Mouse (Mus musculus) embryonic facial prominence, embryonic 11.5 days (tissue): ENCODE results near the gene Defb47. TPM values are rescaled to one million over a fixed set of nuclear protein-coding genes. Genes with fewer than 3 reads are reported as not detected.

Experiments
- ATAC-seq: fragments of 200-750 bp; cut with Nextera tagmentation; replicated peaks from 2 replicates; pipeline ENCODE4 v1.8.0; 2017; ENCODE audit warnings: low read depth; ENCODE audit not compliant: insufficient number of reproducible peaks, low FRiP score, low TSS enrichment
- DNase-seq: peaks from one replicate; pipeline ENCODE4 v3.0.0-alpha.2; 2015; ENCODE audit warnings: low spot score
- H3K27ac ChIP-seq: fragments of 300-500 bp; sonication (generic); replicated peaks from 2 replicates; pipeline ENCODE4 v1.5.1; 2014; ENCODE audit warnings: mild to moderate bottlenecking, low read depth, low read length, control low read depth
- H3K27me3 ChIP-seq: fragments of 300-500 bp; sonication (generic); 2 replicates; pipeline ENCODE4 v1.6.1; 2014; ENCODE audit warnings: mild to moderate bottlenecking, low read length, moderate library complexity, mixed read lengths; ENCODE audit not compliant: control insufficient read depth, insufficient read depth
- H3K36me3 ChIP-seq: fragments of 300-500 bp; sonication (generic); replicated peaks from 2 replicates; pipeline ENCODE4 v1.6.1; 2014; ENCODE audit warnings: low read depth, mild to moderate bottlenecking, low read length, moderate library complexity, mixed read lengths; ENCODE audit not compliant: control insufficient read depth, insufficient read depth
- H3K4me1 ChIP-seq: fragments of 300-500 bp; sonication (generic); 2 replicates; pipeline ENCODE4 v1.6.1; 2014; ENCODE audit warnings: low read length, mixed read lengths; ENCODE audit not compliant: control insufficient read depth, insufficient read depth
- H3K4me2 ChIP-seq: fragments of 300-500 bp; sonication (generic); 2 replicates; pipeline ENCODE4 v1.6.1; 2014; ENCODE audit warnings: low read depth, mild to moderate bottlenecking, control low read depth, low read length, moderate library complexity
- H3K4me3 ChIP-seq: fragments of 300-500 bp; sonication (generic); 2 replicates; pipeline ENCODE4 v1.5.1; 2014; ENCODE audit warnings: low read depth, low read length, control low read depth
- H3K9ac ChIP-seq: fragments of 300-500 bp; sonication (generic); replicated peaks from 2 replicates; pipeline ENCODE4 v1.6.1; 2014; ENCODE audit warnings: mild to moderate bottlenecking, control low read depth, low read length
- H3K9me3 ChIP-seq: fragments of 300-500 bp; sonication (generic); replicated peaks from 2 replicates; pipeline ENCODE4 v1.6.1; 2016; ENCODE audit warnings: mild to moderate bottlenecking, low read length, inconsistent platforms, mixed read lengths; ENCODE audit not compliant: control insufficient read depth
- WGBS: fragments of 180-500 bp; shearing (Covaris S2); extraction: QIAGEN DNeasy Blood & Tissue Kit; methylation state at CpG from one replicate; pipeline ENCODE4 v1.1.7; 2014; 5-methylcytosine and 5-hydroxymethylcytosine counted together
- polyA plus RNA-seq: library from polyadenylated mRNA; unstranded; fragments of >200 nt; fragmentation: Nextera tagmentation; extraction: Ambion mirVana; gene quantifications from 2 replicates; pipeline ENCODE4 v1.2.1, GENCODE M21; 2014

Defb47 gene
- polyA plus RNA-seq, 1 experiment from 2014 or later, result not detected

- 71% methylated on average over 3 of the region's 3 CpGs for WGBS
- Histone ChIP-seq H3K4me1 (no peaks in the 10 kb centered on the region), H3K27ac (no peak overlapping the region), H3K9ac (no peak overlapping the region), H3K9me3 (no peaks in the 10 kb centered on the region), H3K4me2 (no peak overlapping the region), H3K4me3 (no peak overlapping the region), H3K27me3 (no peaks in the 10 kb centered on the region), H3K36me3 (no peaks in the 10 kb centered on the region)
- no peak for DNase-seq
- ATAC-seq, result no peak
These were observed 6.6 kb upstream of the Defb47 start for GRCm38 (mm10) chr14:62991271-62991670.

GRCm38 (mm10) chr14:62991849-62992510 lies 5.9 kb upstream of the Defb47 start:
- DNase-seq (no peak), ATAC-seq (no peak)
- H3K27me3 ChIP-seq, result no peaks in the 10 kb centered on the region
- no peak overlapping the region for H3K4me2 ChIP-seq
- 67% methylated on average over 7 of the region's 7 CpGs for WGBS
- no peaks in the 10 kb centered on the region for H3K36me3 ChIP-seq
- H3K4me3 ChIP-seq, result no peak overlapping the region
- H3K9me3 ChIP-seq, result no peaks in the 10 kb centered on the region
- H3K9ac ChIP-seq, result no peak overlapping the region
- H3K4me1 ChIP-seq, result no peaks in the 10 kb centered on the region
- H3K27ac ChIP-seq, result no peak overlapping the region

- no peaks in the 10 kb centered on the region for H3K36me3 ChIP-seq
- H3K27ac ChIP-seq, result no peak overlapping the region
- 93% methylated on average over 4 of the region's 4 CpGs for WGBS
- H3K4me2 ChIP-seq, result no peak overlapping the region
- no peaks in the 10 kb centered on the region for H3K4me1 ChIP-seq
- H3K9me3 ChIP-seq, result no peaks in the 10 kb centered on the region
- H3K9ac ChIP-seq, result no peak overlapping the region
- DNase-seq, result no peak
- no peak overlapping the region for H3K4me3 ChIP-seq
- no peaks in the 10 kb centered on the region for H3K27me3 ChIP-seq
- ATAC-seq, result no peak
These were observed 1.1 kb downstream of the Defb47 start for GRCm38 (mm10) chr14:62998977-62999376.

- Histone ChIP-seq H3K27ac (no peak overlapping the region), H3K36me3 (no peaks in the 10 kb centered on the region), H3K9ac (no peak overlapping the region), H3K9me3 (no peaks in the 10 kb centered on the region), H3K27me3 (no peaks in the 10 kb centered on the region), H3K4me1 (no peaks in the 10 kb centered on the region), H3K4me3 (no peak overlapping the region), H3K4me2 (no peak overlapping the region)
- DNase-seq, result no peak
- 78% methylated on average over 2 of the region's 2 CpGs for WGBS
- no peak for ATAC-seq
These were observed 4.7 kb downstream of the Defb47 start for GRCm38 (mm10) chr14:63002588-63002987.

GRCm38 (mm10) chr14:63011471-63011870 lies 13.6 kb downstream of the Defb47 start, which contains the start of gene Defb43:
Defb43 (plus strand) TSS chr14:63011771.
- Histone ChIP-seq H3K4me2 (no peak within 1 kb of the TSS), H3K4me1 (no peaks in the 10 kb centered on the region), H3K36me3 (no peaks in the 10 kb centered on the region), H3K9me3 (no peaks in the 10 kb centered on the region), H3K27me3 (no peaks in the 10 kb centered on the region), H3K9ac (no peak within 1 kb of the TSS), H3K27ac (no peak within 1 kb of the TSS), H3K4me3 (no peak within 1 kb of the TSS)
- ATAC-seq (no peak), DNase-seq (no peak)
- 95% methylated on average over 5 of the region's 5 CpGs for WGBS

GRCm38 (mm10) chr14:63013082-63013481 lies 15.2 kb downstream of the Defb47 start:
- no peaks in the 10 kb centered on the region for H3K9me3 ChIP-seq
- no peak overlapping the region for H3K4me3 ChIP-seq
- no peaks in the 10 kb centered on the region for H3K36me3 ChIP-seq
- WGBS, result 86% methylated on average over 4 of the region's 4 CpGs
- no peak overlapping the region for H3K4me2 ChIP-seq
- no peak overlapping the region for H3K27ac ChIP-seq
- H3K9ac ChIP-seq, result no peak overlapping the region
- H3K4me1 ChIP-seq, result no peaks in the 10 kb centered on the region
- ATAC-seq (no peak), DNase-seq (no peak)
- H3K27me3 ChIP-seq, result no peaks in the 10 kb centered on the region

GRCm38 (mm10) chr14:63014667-63015066 lies 16.8 kb downstream of the Defb47 start:
- H3K27ac ChIP-seq, result no peak overlapping the region

GRCm38 (mm10) chr14:63020524-63021156 lies 22.8 kb downstream of the Defb47 start:
- Histone ChIP-seq H3K9me3 (no peaks in the 10 kb centered on the region), H3K36me3 (no peaks in the 10 kb centered on the region), H3K4me1 (no peaks in the 10 kb centered on the region), H3K9ac (no peak overlapping the region), H3K4me2 (no peak overlapping the region), H3K27ac (no peak overlapping the region), H3K4me3 (no peak overlapping the region), H3K27me3 (no peaks in the 10 kb centered on the region)
- DNase-seq, result no peak
- 63% methylated on average over 6 of the region's 6 CpGs for WGBS
- ATAC-seq, result no peak

More at GRCm38 (mm10) chr14:63014667-63015066, 16.8 kb downstream of the Defb47 start:
- Histone ChIP-seq H3K4me2 (no peak overlapping the region), H3K9ac (no peak overlapping the region), H3K27me3 (no peaks in the 10 kb centered on the region), H3K4me3 (no peak overlapping the region), H3K9me3 (no peaks in the 10 kb centered on the region), H3K4me1 (no peaks in the 10 kb centered on the region), H3K36me3 (no peaks in the 10 kb centered on the region)
- ATAC-seq, result no peak
- WGBS, result 93% methylated on average over 4 of the region's 4 CpGs
- no peak for DNase-seq
